Mouse (Mus musculus): ENCODE measurements at regions not wholly inside any gene's neighbourhood (a gene's known extent, or its start where the extent isn't known, plus 50 kb on each side); places are given as distances from the start of the nearest gene placed in this dataset.

GRCm38 (mm10) chr4:87707386-87707785 lies 325.8 kb downstream of the Mllt3 start:
- TF ChIP-seq CTCF (IDR thresholded peaks at IDR 0.05; ENCODE audit: extremely low read depth, insufficient read depth, low read length), result no peak
- no peak for TF ChIP-seq POLR2A (IDR thresholded peaks at IDR 0.05; ENCODE audit: extremely low read depth, insufficient read depth, low read length)
